Mouse (Mus musculus) stomach, embryonic 14.5 days (tissue): ENCODE results near the gene Brf1. TPM values are rescaled to one million over a fixed set of nuclear protein-coding genes. Genes with fewer than 3 reads are reported as not detected.

ENCODE experiments used
- ATAC-seq: fragments of 200-750 bp; cut with Nextera tagmentation; 2 replicates; pipeline ENCODE4 v1.8.0; 2017; ENCODE audit warnings: low read depth, moderate TSS enrichment; ENCODE audit not compliant: insufficient number of reproducible peaks, insufficient read depth, low FRiP score
- H3K27ac ChIP-seq: fragments of 300-500 bp; sonication (generic); 2 replicates; pipeline ENCODE4 v1.5.1; 2014; ENCODE audit warnings: mild to moderate bottlenecking, low read length, moderate library complexity, mixed read lengths
- H3K27me3 ChIP-seq: fragments of 300-500 bp; sonication (generic); 2 replicates; pipeline ENCODE4 v1.6.1; 2014; ENCODE audit warnings: low read length, control low read depth, mixed read lengths; ENCODE audit not compliant: control insufficient read depth, insufficient read depth
- H3K36me3 ChIP-seq: fragments of 300-500 bp; sonication (generic); 2 replicates; pipeline ENCODE4 v1.6.1; 2014; ENCODE audit warnings: mild to moderate bottlenecking, control low read depth, low read length, moderate library complexity, mixed read lengths; ENCODE audit not compliant: control insufficient read depth, insufficient read depth
- H3K4me1 ChIP-seq: fragments of 300-500 bp; sonication (generic); 2 replicates; pipeline ENCODE4 v1.6.1; 2014; ENCODE audit warnings: low read length, control low read depth, mixed read lengths; ENCODE audit not compliant: control insufficient read depth, insufficient read depth
- H3K4me2 ChIP-seq: fragments of 300-500 bp; sonication (generic); replicated peaks from 2 replicates; pipeline ENCODE4 v1.6.1; 2014; ENCODE audit warnings: low read depth, low read length, control low read depth
- H3K4me3 ChIP-seq: fragments of 300-500 bp; sonication (generic); 2 replicates; pipeline ENCODE4 v1.5.1; 2014; ENCODE audit warnings: low read depth, low read length, control low read depth
- H3K9ac ChIP-seq: fragments of 300-500 bp; sonication (generic); replicated peaks from 2 replicates; pipeline ENCODE4 v1.6.1; 2014; ENCODE audit warnings: low read depth, mild to moderate bottlenecking, control low read depth, low read length, moderate library complexity, mixed read lengths
- H3K9me3 ChIP-seq: fragments of 300-500 bp; sonication (generic); 2 replicates; pipeline ENCODE4 v1.6.1; 2016; ENCODE audit warnings: low read depth, low read length, control low read depth; ENCODE audit not compliant: control insufficient read depth
- WGBS: fragments of 180-500 bp; shearing (Covaris S2); extraction: QIAGEN DNeasy Blood & Tissue Kit; methylation state at CpG from one replicate; pipeline ENCODE4 v1.1.7; 2014; 5-methylcytosine and 5-hydroxymethylcytosine counted together
- polyA plus RNA-seq: library from polyadenylated mRNA; unstranded; fragments of >200 nt; fragmentation: Nextera tagmentation; extraction: Ambion mirVana; gene quantifications from 2 replicates; pipeline ENCODE4 v1.2.1, GENCODE M21; 2014

The Brf1 gene
- polyA plus RNA-seq, 1 experiment from 2014 or later = 71.5 TPM

DNA sequence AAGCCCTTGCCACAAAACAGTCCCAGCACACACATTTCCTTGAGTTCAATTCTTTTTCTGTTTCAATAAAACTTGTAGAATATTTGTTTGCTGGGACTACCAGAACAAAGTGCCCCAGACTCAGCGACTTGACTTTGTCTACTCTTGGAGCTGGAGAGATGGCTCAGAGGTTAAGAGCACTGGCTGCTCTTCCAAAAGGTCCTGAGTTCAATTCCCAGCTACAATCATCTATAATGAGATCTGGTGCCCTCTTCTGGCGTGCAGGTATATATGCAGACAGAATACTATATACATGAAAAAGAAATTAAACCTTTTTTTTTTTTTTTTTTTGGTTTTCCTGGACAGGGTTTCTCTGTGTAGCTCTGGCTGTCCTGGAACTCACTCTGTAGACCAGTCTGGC, 2.2 kb upstream of the Brf1 start:
- H3K4me1 ChIP-seq = peaks cover 10% of the 10 kb centered on the region
- no peak overlapping the region for H3K4me2 ChIP-seq
- no peaks in the 10 kb centered on the region for H3K27me3 ChIP-seq
- ATAC-seq = no peak
- no peaks in the 10 kb centered on the region for H3K36me3 ChIP-seq
- no peaks in the 10 kb centered on the region for H3K9me3 ChIP-seq
- no peak overlapping the region for H3K27ac ChIP-seq
- H3K9ac ChIP-seq = no peak overlapping the region
- 38% methylated on average over 2 of the region's 2 CpGs for WGBS
- H3K4me3 ChIP-seq = no peak overlapping the region

DNA sequence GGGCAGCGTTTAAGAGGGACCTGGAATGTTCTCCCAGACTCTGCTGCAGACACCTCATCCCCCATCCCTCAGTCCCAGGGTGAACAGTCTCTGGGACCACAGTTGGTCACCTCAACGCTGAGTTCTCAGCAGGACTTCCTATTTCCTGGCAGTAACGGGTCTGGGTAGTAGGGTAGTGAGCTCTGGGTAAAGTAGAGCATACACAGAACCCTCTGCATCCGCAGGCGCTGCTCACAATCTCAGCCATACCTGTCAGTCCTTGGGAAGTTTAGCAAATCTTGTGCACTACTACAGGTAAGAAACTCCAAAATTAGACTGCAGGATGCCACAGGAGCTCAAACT, 600 bp upstream of the Brf1 start:
- no peak for ATAC-seq
- H3K36me3 ChIP-seq = no peaks in the 10 kb centered on the region
- peak overlapping the region; percentile 34 for H3K9ac ChIP-seq
- peak overlapping the region; percentile 83 for H3K27ac ChIP-seq
- H3K9me3 ChIP-seq = no peaks in the 10 kb centered on the region
- 3% methylated on average over 5 of the region's 5 CpGs for WGBS
- H3K4me2 ChIP-seq = peak overlapping the region; percentile 53
- H3K27me3 ChIP-seq = no peaks in the 10 kb centered on the region
- H3K4me1 ChIP-seq = peaks cover 10% of the 10 kb centered on the region
- H3K4me3 ChIP-seq = peak overlapping the region; percentile 75

- Histone ChIP-seq H3K27me3 (no peaks in the 10 kb centered on the region), H3K27ac (peak overlapping the region; percentile 92), H3K4me2 (peak overlapping the region; percentile 85), H3K9me3 (no peaks in the 10 kb centered on the region), H3K4me1 (peaks cover 10% of the 10 kb centered on the region), H3K36me3 (no peaks in the 10 kb centered on the region), H3K4me3 (peak overlapping the region; percentile 75), H3K9ac (peak overlapping the region; percentile 89)
- under 1% methylated on average over 56 of the region's 56 CpGs for WGBS
- 0 out of 2 replicates have a peak, but pooled peaks have one; percentile 5 for ATAC-seq
Measured at GRCm38 (mm10) chr12:112999569-113000293, 773 bp downstream of the Brf1 start.

DNA sequence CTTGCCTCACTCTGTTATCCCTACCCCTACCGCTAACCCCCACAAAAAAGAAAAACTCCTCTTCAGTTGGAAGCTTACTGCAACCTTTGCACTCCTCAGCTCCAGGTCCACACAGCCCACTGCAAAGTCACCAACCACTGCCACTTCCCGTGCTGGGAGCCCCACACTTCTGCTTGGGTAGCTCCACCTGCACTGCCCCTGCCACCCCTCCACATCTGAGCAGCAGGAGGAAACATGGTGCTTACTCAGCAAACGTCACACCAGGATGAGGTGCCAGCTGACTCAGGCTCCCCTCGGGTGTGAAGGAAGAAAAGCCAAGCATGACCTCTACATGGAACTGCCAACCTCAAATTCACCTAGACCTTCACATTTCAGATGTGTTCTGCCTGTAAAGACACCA, 6.4 kb downstream of the Brf1 start:
- peaks cover 15% of the 10 kb centered on the region; the same call in 1 of the 2 replicates for H3K36me3 ChIP-seq
- H3K27me3 ChIP-seq = no peaks in the 10 kb centered on the region
- 70% methylated on average over 4 of the region's 4 CpGs for WGBS
- no peak; the same call in 1 of the 2 replicates for ATAC-seq
- peaks cover 9% of the 10 kb centered on the region for H3K4me1 ChIP-seq
- no peak overlapping the region for H3K4me3 ChIP-seq
- H3K9ac ChIP-seq = no peak overlapping the region
- H3K4me2 ChIP-seq = no peak overlapping the region
- no peak overlapping the region for H3K27ac ChIP-seq
- no peaks in the 10 kb centered on the region for H3K9me3 ChIP-seq

DNA sequence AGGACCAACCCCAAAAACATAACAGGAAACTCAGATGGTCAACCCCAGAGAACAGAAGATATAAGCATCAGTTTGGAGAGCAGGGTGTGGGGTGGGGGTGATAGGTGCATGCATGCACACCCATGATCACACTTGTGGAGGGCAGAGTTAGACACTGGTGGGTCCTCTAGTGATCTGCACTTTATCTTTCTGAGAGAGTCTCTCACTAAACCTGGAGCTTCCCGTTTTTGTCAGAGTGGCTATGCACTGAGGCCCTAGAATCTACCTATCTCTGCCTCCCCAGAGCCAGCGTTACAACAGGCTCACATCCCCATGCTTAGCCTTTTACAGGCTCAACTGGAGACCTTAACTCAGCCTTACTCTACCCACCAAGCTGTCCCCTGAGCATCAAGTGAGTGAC, 9.1 kb downstream of the Brf1 start:
- H3K4me2 ChIP-seq = no peak overlapping the region
- H3K27ac ChIP-seq = no peak overlapping the region
- peaks cover 26% of the 10 kb centered on the region for H3K36me3 ChIP-seq
- no peak overlapping the region for H3K4me3 ChIP-seq
- no peaks in the 10 kb centered on the region for H3K27me3 ChIP-seq
- no peak overlapping the region for H3K9ac ChIP-seq
- WGBS = 80% methylated on average over 2 of the region's 2 CpGs
- no peak for ATAC-seq
- no peaks in the 10 kb centered on the region for H3K4me1 ChIP-seq
- H3K9me3 ChIP-seq = no peaks in the 10 kb centered on the region

GRCm38 (mm10) chr12:112990706-112991405, 9.6 kb downstream of the Brf1 start:
- no peak overlapping the region for H3K27ac ChIP-seq
- 81% methylated on average over 5 of the region's 5 CpGs for WGBS
- no peaks in the 10 kb centered on the region for H3K9me3 ChIP-seq
- ATAC-seq = no peak
- H3K9ac ChIP-seq = no peak overlapping the region
- H3K36me3 ChIP-seq = peaks cover 29% of the 10 kb centered on the region
- no peaks in the 10 kb centered on the region for H3K4me1 ChIP-seq
- H3K4me3 ChIP-seq = no peak overlapping the region
- no peaks in the 10 kb centered on the region for H3K27me3 ChIP-seq
- H3K4me2 ChIP-seq = no peak overlapping the region

- Histone ChIP-seq H3K27ac (no peak overlapping the region), H3K4me3 (no peak overlapping the region), H3K27me3 (no peaks in the 10 kb centered on the region), H3K9me3 (no peaks in the 10 kb centered on the region), H3K4me1 (no peaks in the 10 kb centered on the region), H3K36me3 (peaks cover 41% of the 10 kb centered on the region), H3K4me2 (no peak overlapping the region), H3K9ac (no peak overlapping the region)
- 56% methylated on average over 6 of the region's 6 CpGs for whole genome bisulfite sequencing
- no peak for ATAC-seq
Measured at GRCm38 (mm10) chr12:112987877-112988276, 12.6 kb downstream of the Brf1 start.

GRCm38 (mm10) chr12:112985346-112985745, 15.2 kb downstream of the Brf1 start:
- Histone ChIP-seq H3K27me3 (no peaks in the 10 kb centered on the region), H3K9ac (no peak overlapping the region), H3K4me1 (no peaks in the 10 kb centered on the region), H3K9me3 (no peaks in the 10 kb centered on the region), H3K27ac (no peak overlapping the region), H3K36me3 (peaks cover 43% of the 10 kb centered on the region), H3K4me3 (no peak overlapping the region), H3K4me2 (no peak overlapping the region)
- 91% methylated on average over 6 of the region's 6 CpGs for WGBS
- no peak for ATAC-seq
